Mouse (Mus musculus) thymus, adult 2 months (tissue): ENCODE data around the gene Psmd11. TPM values are rescaled to one million over a fixed set of nuclear protein-coding genes. Genes with fewer than 3 reads are reported as not detected.
"Not testable (repeated sequence)": the region's sequence is repeated elsewhere in the genome, so short reads cannot be mapped to it uniquely, and the experiment has no call there.

Experiments used
- DNase-seq: peaks from one replicate; pipeline ENCODE4 v3.0.0; 2021
- H3K27ac ChIP-seq: fragments of 200-500 bp; 2 replicates; pipeline ENCODE4 v1.5.1; 2012; ENCODE audit warnings: low read length, control low read depth; ENCODE audit not compliant: control insufficient read depth, insufficient read depth
- H3K27me3 ChIP-seq: fragments of 200-500 bp; 2 replicates; pipeline ENCODE4 v1.6.1; 2012; ENCODE audit warnings: mild to moderate bottlenecking, low read length, moderate library complexity, mixed read lengths; ENCODE audit not compliant: control insufficient read depth, insufficient read depth
- H3K36me3 ChIP-seq: fragments of 200-500 bp; 2 replicates; pipeline ENCODE4 v1.6.1; 2012; ENCODE audit warnings: mild to moderate bottlenecking, low read length, moderate library complexity; ENCODE audit not compliant: control insufficient read depth, insufficient read depth
- H3K4me1 ChIP-seq: fragments of 200-500 bp; replicated peaks from 2 replicates; pipeline ENCODE4 v1.6.1; 2012; ENCODE audit warnings: low read length; ENCODE audit not compliant: control insufficient read depth, insufficient read depth
- H3K4me3 ChIP-seq: fragments of 200-500 bp; 2 replicates; pipeline ENCODE4 v1.5.1; 2012; ENCODE audit warnings: mild to moderate bottlenecking, low read length, control low read depth, moderate library complexity; ENCODE audit not compliant: control insufficient read depth, insufficient read depth
- CTCF ChIP-seq: fragments of 200-500 bp; IDR thresholded peaks from 2 replicates; pipeline ENCODE4 v1.5.1; 2012; ENCODE audit warnings: mild to moderate bottlenecking, control low read depth, low read length, moderate library complexity, borderline replicate concordance; ENCODE audit not compliant: control insufficient read depth, poor library complexity, insufficient read depth; ENCODE audit errors: extremely low read depth
- POLR2A ChIP-seq: fragments of 200-500 bp; IDR thresholded peaks from 2 replicates; pipeline ENCODE4 v1.6.1; 2012; ENCODE audit warnings: mild to moderate bottlenecking, low read length, control low read depth, moderate library complexity; ENCODE audit not compliant: control insufficient read depth, poor library complexity, insufficient read depth; ENCODE audit errors: extremely low read depth
- WGBS: fragments of 180-500 bp; shearing (Covaris S2); methylation state at CpG from one replicate; pipeline ENCODE4 v1.1.7; 2018; 5-methylcytosine and 5-hydroxymethylcytosine counted together
- polyA plus RNA-seq: library from polyadenylated mRNA; depleted of rRNA; stranded (reverse); fragments of >200 nt; gene quantifications from 2 replicates; pipeline ENCODE4 v1.2.3, GENCODE M21; 2012

The Psmd11 gene
- polyA plus RNA-seq, 1 experiment, result 71.7 TPM

- 93% methylated on average over 5 of the region's 5 CpGs for WGBS
These were observed 11.3 kb upstream of the Psmd11 start for GRCm38 (mm10) chr11:80417085-80417484.

GRCm38 (mm10) chr11:80419743-80420142 is 8.7 kb upstream of the Psmd11 start:
- Histone ChIP-seq H3K4me3 (no peak overlapping the region), H3K27me3 (no peaks in the 10 kb centered on the region), H3K4me1 (no peaks in the 10 kb centered on the region; the same call in 1 of the 2 replicates), H3K27ac (no peak overlapping the region), H3K36me3 (0 out of 2 replicates have a peak, but pooled peaks cover 3% of the 10 kb centered on the region)
- TF ChIP-seq POLR2A, result no peak
- no peak for TF ChIP-seq CTCF
- WGBS, result 90% methylated on average over 1 of the region's 1 CpGs
- DNase-seq, result no peak

More at GRCm38 (mm10) chr11:80417085-80417484, 11.3 kb upstream of the Psmd11 start:
- H3K27me3 ChIP-seq, result no peaks in the 10 kb centered on the region
- H3K4me3 ChIP-seq, result no peak overlapping the region
- TF ChIP-seq POLR2A (no peak), CTCF (no peak)
- 0 out of 2 replicates have a peak, but pooled peaks cover 4% of the 10 kb centered on the region for H3K36me3 ChIP-seq
- no peaks in the 10 kb centered on the region for H3K4me1 ChIP-seq
- H3K27ac ChIP-seq, result no peak overlapping the region
- DNase-seq, result no peak

- H3K36me3 ChIP-seq, result no peaks in the 10 kb centered on the region
- no peaks in the 10 kb centered on the region; the same call in 1 of the 2 replicates for H3K4me1 ChIP-seq
- DNase-seq, result no peak
- TF ChIP-seq CTCF (no peak), POLR2A (no peak)
- no peaks in the 10 kb centered on the region for H3K27me3 ChIP-seq
- no peak overlapping the region for H3K4me3 ChIP-seq
- 45% methylated on average over 2 of the region's 2 CpGs for WGBS
- no peak overlapping the region for H3K27ac ChIP-seq
These were observed 8.0 kb upstream of the Psmd11 start for GRCm38 (mm10) chr11:80420202-80420984.

- no peaks in the 10 kb centered on the region for H3K27me3 ChIP-seq
- 45% methylated on average over 7 of the region's 7 CpGs for WGBS
- H3K27ac ChIP-seq, result no peak overlapping the region
- no peaks in the 10 kb centered on the region for H3K36me3 ChIP-seq
- TF ChIP-seq POLR2A, result no peak
- no peak for TF ChIP-seq CTCF
- no peak for DNase-seq
- no peaks in the 10 kb centered on the region; the same call in 1 of the 2 replicates for H3K4me1 ChIP-seq
- H3K4me3 ChIP-seq, result no peak overlapping the region
These were observed 6.9 kb upstream of the Psmd11 start for GRCm38 (mm10) chr11:80421421-80422047.

GRCm38 (mm10) chr11:80424691-80425090 is 3.7 kb upstream of the Psmd11 start:
- 59% methylated on average over 2 of the region's 2 CpGs for WGBS
- H3K27ac ChIP-seq, result no peak overlapping the region
- TF ChIP-seq POLR2A (no peak), CTCF (no peak)
- H3K4me3 ChIP-seq, result no peak overlapping the region
- no peaks in the 10 kb centered on the region for H3K27me3 ChIP-seq
- H3K36me3 ChIP-seq, result no peaks in the 10 kb centered on the region
- DNase-seq, result no peak
- peaks cover 5% of the 10 kb centered on the region for H3K4me1 ChIP-seq

- 69% methylated on average over 5 of the region's 5 CpGs for WGBS
- no peak for DNase-seq
- H3K4me1 ChIP-seq, result peaks cover 5% of the 10 kb centered on the region
These were observed 3.1 kb upstream of the Psmd11 start for GRCm38 (mm10) chr11:80425247-80425778.

GRCm38 (mm10) chr11:80426029-80426813 is 2.2 kb upstream of the Psmd11 start:
- H3K27ac ChIP-seq, H3K4me1 ChIP-seq, DNase-seq, H3K27me3 ChIP-seq, H3K4me3 ChIP-seq, H3K36me3 ChIP-seq: not testable (repeated sequence)
- 86% methylated on average over 16 of the region's 16 CpGs for WGBS

More at GRCm38 (mm10) chr11:80425247-80425778, 3.1 kb upstream of the Psmd11 start:
- Histone ChIP-seq H3K4me3 (no peak overlapping the region), H3K36me3 (no peaks in the 10 kb centered on the region), H3K27ac (no peak overlapping the region), H3K27me3 (no peaks in the 10 kb centered on the region)
- no peak for TF ChIP-seq CTCF
- no peak for TF ChIP-seq POLR2A
